Mouse (Mus musculus) CD4-positive naive resting alpha-beta T cell, adult 57 days (primary cell): Measurements from ENCODE around the gene Vps37b. TPM values are rescaled to one million over a fixed set of nuclear protein-coding genes. Genes with fewer than 3 reads are reported as not detected.

Experiments used
- total RNA-seq: library from RNA; stranded (reverse); gene quantifications from one replicate; pipeline ENCODE4 v1.2.4, GENCODE M21; 2023

Vps37b gene
- total RNA-seq, result 890 TPM

GRCm38 (mm10) chr5:124032001-124032508 is at the start of gene Vps37b:
TSS of gene Vps37b (minus strand) at chr5:124032270.

GRCm38 (mm10) chr5:123973299-123974178 is 58.5 kb downstream of the Vps37b start, which contains the start of gene Hip1r:
TSS of gene Hip1r (plus strand) at chr5:123973628.

Other genes starting within 250 kb of the Vps37b start
- gene Hcar2, start 166.8 kb downstream of the Vps37b start, total RNA-seq, result 1.5 TPM
- 0.33 TPM for gene Hcar1, start 152.2 kb downstream of the Vps37b start, total RNA-seq
- 33.8 TPM for gene Denr, start 125.1 kb downstream of the Vps37b start, total RNA-seq
- gene Gm43518, start 104.9 kb downstream of the Vps37b start, total RNA-seq, result 3.3 TPM
- 2.2 TPM for gene Ccdc62, start 101.6 kb downstream of the Vps37b start, total RNA-seq
- 36.3 TPM for gene Hip1r, start 58.6 kb downstream of the Vps37b start, total RNA-seq
- gene Abcb9, start 63.5 kb upstream of the Vps37b start, total RNA-seq, result 21.5 TPM
- gene Ogfod2, start 80.0 kb upstream of the Vps37b start, total RNA-seq, result 20.0 TPM
- 41.2 TPM for gene Arl6ip4, start 83.8 kb upstream of the Vps37b start, total RNA-seq
- 108 TPM for gene Pitpnm2, start 217.5 kb upstream of the Vps37b start, total RNA-seq